Mouse (Mus musculus) heart, adult 2 months (tissue): ENCODE measurements around the gene Efhd1. TPM values are rescaled to one million over a fixed set of nuclear protein-coding genes. Genes with fewer than 3 reads are reported as not detected.

Experiments used
- DNase-seq, 2 experiments: peaks; one replicate each; pipeline ENCODE4 v3.0.0; 2021
- H3K27ac ChIP-seq: fragments of 200-600 bp; 2 replicates; pipeline ENCODE4 v1.8.1; 2022
- H3K27me3 ChIP-seq: fragments of 200-500 bp; 2 replicates; pipeline ENCODE4 v1.6.1; 2012; ENCODE audit warnings: mild to moderate bottlenecking, low read length, inconsistent platforms, mixed read lengths; ENCODE audit not compliant: control insufficient read depth, insufficient read depth
- H3K36me3 ChIP-seq: fragments of 200-500 bp; 2 replicates; pipeline ENCODE4 v1.6.1; 2012; ENCODE audit warnings: low read length, inconsistent platforms; ENCODE audit not compliant: control insufficient read depth, insufficient read depth
- H3K4me1 ChIP-seq: fragments of 200-500 bp; 2 replicates; pipeline ENCODE4 v1.6.1; 2011; ENCODE audit warnings: low read length; ENCODE audit not compliant: control insufficient read depth, insufficient read depth
- H3K4me3 ChIP-seq: fragments of 200-600 bp; 2 replicates; pipeline ENCODE4 v1.8.1; 2022
- H3K79me2 ChIP-seq: fragments of 200-500 bp; replicated peaks from 2 replicates; pipeline ENCODE4 v1.6.1; 2012; ENCODE audit warnings: mild to moderate bottlenecking, inconsistent platforms, low read length, moderate library complexity, mixed read lengths; ENCODE audit not compliant: control insufficient read depth, insufficient read depth
- H3K9ac ChIP-seq: fragments of 200-500 bp; 2 replicates; pipeline ENCODE4 v1.6.1; 2012; ENCODE audit warnings: low read depth, mild to moderate bottlenecking, control low read depth, inconsistent platforms, low read length, mixed read lengths
- CTCF ChIP-seq: fragments of 200-600 bp; IDR thresholded peaks from 2 replicates; pipeline ENCODE4 v1.8.1; 2022; ENCODE audit warnings: antibody characterized with exemption, mild to moderate bottlenecking, moderate library complexity
- EP300 ChIP-seq: fragments of 200-500 bp; IDR thresholded peaks from 2 replicates; pipeline ENCODE4 v1.6.1; 2011; ENCODE audit warnings: low read depth, low read length, control low read depth; ENCODE audit not compliant: insufficient read depth
- POLR2A ChIP-seq: fragments of 200-500 bp; IDR thresholded peaks from 2 replicates; pipeline ENCODE4 v1.6.1; 2011; ENCODE audit warnings: mild to moderate bottlenecking, low read depth, low read length, control low read depth; ENCODE audit not compliant: insufficient read depth
- WGBS: fragments of 180-500 bp; shearing (Covaris S2); methylation state at CpG from one replicate; pipeline ENCODE4 v1.1.7; 2018; 5-methylcytosine and 5-hydroxymethylcytosine counted together
- intact Hi-C: fragments of 180-260 bp; cut with DNase I; formaldehyde crosslinking; loops from one replicate; pipeline ENCODE4 v1.15.1; 2025
- polyA plus RNA-seq: library from polyadenylated mRNA; depleted of rRNA; stranded (reverse); fragments of >200 nt; gene quantifications from 2 replicates; pipeline ENCODE4 v1.2.3, GENCODE M21; 2012
- total RNA-seq, 2 experiments: library from RNA; stranded (reverse); gene quantifications; 2 replicates each; pipeline ENCODE4 v1.2.3; 2021

The Efhd1 gene
- total and polyA plus RNA-seq, 3 experiments, result 3.1 to 6.6 (median 5.1) TPM

DNA sequence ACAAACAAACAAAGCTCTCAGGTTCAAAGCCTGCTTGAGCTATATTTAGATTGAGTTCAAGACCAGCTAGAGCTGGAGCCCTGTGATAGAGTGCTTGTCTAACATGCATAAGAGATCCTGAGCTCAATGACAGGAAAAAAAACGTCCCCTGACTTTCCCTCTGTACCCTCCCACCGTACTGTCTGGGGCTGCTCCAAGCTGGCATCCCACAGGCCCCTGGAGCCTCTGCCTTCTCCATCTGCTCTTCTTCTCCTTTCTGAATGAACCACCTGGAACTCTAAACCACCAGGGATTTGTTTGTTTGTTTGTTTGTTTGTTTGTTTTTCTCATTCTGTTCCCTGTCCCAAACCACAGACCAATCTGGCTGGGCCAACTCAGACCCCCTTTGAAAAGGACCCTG, 11.9 kb downstream of the Efhd1 start:
- TF ChIP-seq EP300 (no peak), POLR2A (no peak), CTCF (no peak)
- 44% methylated on average over 2 of the region's 2 CpGs for WGBS
- H3K36me3 ChIP-seq, result no peaks in the 10 kb centered on the region
- H3K27me3 ChIP-seq, result no peaks in the 10 kb centered on the region
- H3K27ac ChIP-seq, result no peak overlapping the region
- intact Hi-C loops, result no loop called here
- no peak overlapping the region for H3K9ac ChIP-seq
- H3K4me1 ChIP-seq, result peaks cover 5% of the 10 kb centered on the region
- no peaks in the 10 kb centered on the region for H3K79me2 ChIP-seq
- no peak overlapping the region for H3K4me3 ChIP-seq
- no peak for DNase-seq

DNA sequence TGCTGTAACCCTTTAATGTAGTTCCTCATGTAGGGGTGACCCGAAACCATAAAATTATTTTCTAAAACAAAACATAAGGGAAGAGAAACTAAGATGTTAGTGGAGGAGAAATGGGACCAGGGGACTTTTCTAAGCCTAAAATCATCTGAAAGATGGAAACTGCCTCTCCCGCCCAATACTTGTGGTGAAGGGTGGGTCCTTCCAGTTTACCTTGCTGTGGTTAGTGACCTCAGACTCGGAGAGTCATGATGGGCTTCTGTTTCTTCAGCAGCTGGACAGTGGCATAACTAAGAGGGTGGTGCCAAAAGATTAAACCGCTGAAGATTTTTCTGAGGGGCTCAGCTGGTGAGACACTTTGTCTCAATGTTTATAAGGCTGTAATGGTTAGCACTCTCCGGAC, 16.1 kb downstream of the Efhd1 start:
- H3K27me3 ChIP-seq, result no peaks in the 10 kb centered on the region
- 79% methylated on average over 5 of the region's 5 CpGs for WGBS

DNA sequence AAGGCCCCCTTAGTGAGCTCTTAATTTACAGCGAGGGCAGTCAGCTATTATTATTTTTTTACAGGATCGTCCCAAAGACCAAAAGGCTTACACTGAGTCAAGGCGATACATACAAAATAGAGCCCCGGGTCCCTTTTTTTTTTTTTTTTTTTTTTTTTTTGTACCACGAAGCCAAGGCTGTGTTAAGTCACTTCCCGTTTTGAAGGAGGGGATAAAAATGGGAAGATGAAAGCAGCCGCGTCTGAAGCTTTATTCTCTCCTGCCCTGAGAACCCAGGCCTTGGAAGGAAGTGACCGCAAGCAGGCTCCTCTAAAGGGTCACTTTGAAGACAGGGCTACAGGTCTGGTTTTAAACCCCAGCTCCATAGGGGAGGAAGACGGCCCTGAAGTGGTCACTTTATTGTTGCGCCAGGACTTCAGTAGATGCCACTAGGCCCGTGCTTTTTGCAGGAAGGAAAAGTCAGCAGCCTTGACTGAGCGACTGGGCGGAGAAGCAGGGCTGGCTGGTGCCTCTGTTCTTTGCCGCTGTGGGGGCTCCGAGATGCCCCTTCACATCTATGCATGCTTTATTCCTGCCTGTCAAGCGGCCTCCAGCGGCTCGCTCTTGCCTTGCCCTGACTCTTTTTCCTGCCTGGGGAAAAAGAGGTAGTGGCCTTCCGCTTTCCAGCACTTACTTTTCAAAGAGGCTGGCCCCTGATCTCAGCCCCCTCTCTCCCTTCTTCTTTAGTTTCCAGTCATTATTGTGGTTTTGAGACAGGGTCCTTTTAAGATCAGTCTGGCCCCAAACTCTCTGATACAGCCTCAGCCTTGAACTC, 17.6 kb downstream of the Efhd1 start:
- TF ChIP-seq EP300 (no peak), CTCF (no peak), POLR2A (no peak)
- H3K27ac ChIP-seq, result no peak overlapping the region
- DNase-seq, result no peak
- WGBS, result 34% methylated on average over 20 of the region's 20 CpGs
- no peaks in the 10 kb centered on the region for H3K79me2 ChIP-seq
- no peaks in the 10 kb centered on the region for H3K27me3 ChIP-seq
- no peak overlapping the region for H3K4me3 ChIP-seq
- H3K9ac ChIP-seq, result no peak overlapping the region
- intact Hi-C loops, result no loop called here
- no peaks in the 10 kb centered on the region for H3K36me3 ChIP-seq
- H3K4me1 ChIP-seq, result no peaks in the 10 kb centered on the region

More for the DNA sequence above, 16.1 kb downstream of the Efhd1 start:
- H3K9ac ChIP-seq, result no peak overlapping the region
- intact Hi-C loops, result no loop called here
- no peak overlapping the region for H3K27ac ChIP-seq
- no peak for DNase-seq
- H3K4me3 ChIP-seq, result no peak overlapping the region
- TF ChIP-seq POLR2A, result no peak
- no peak for TF ChIP-seq EP300
- no peak for TF ChIP-seq CTCF
- no peaks in the 10 kb centered on the region for H3K79me2 ChIP-seq
- H3K4me1 ChIP-seq, result no peaks in the 10 kb centered on the region
- H3K36me3 ChIP-seq, result no peaks in the 10 kb centered on the region

DNA sequence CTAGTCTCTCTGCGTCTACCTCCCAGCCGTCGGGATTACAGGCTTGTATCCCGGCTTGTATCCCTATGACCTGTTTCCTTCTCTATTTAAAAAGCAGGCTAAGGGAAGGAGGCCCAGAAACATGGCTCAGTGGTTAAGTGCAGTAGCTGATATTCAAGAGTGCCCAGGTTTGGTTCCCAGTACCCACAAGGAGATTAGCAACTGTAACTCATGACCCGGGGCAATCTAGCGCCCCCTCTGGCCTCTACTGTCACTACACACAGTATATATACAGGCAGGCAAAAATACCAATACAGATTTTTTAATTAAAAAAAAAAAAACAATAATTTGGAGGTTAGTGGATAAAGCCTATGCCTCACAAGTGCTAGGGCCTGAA, 18.2 kb downstream of the Efhd1 start:
- Histone ChIP-seq H3K27me3 (no peaks in the 10 kb centered on the region), H3K4me1 (no peaks in the 10 kb centered on the region), H3K9ac (no peak overlapping the region), H3K27ac (no peak overlapping the region), H3K4me3 (no peak overlapping the region), H3K36me3 (no peaks in the 10 kb centered on the region), H3K79me2 (no peaks in the 10 kb centered on the region)
- 74% methylated on average over 6 of the region's 6 CpGs for WGBS
- intact Hi-C loops, result no loop called here
- TF ChIP-seq EP300 (no peak), POLR2A (no peak), CTCF (peak; percentile 6; the same call in 1 of the 2 replicates)
- no peak for DNase-seq

DNA sequence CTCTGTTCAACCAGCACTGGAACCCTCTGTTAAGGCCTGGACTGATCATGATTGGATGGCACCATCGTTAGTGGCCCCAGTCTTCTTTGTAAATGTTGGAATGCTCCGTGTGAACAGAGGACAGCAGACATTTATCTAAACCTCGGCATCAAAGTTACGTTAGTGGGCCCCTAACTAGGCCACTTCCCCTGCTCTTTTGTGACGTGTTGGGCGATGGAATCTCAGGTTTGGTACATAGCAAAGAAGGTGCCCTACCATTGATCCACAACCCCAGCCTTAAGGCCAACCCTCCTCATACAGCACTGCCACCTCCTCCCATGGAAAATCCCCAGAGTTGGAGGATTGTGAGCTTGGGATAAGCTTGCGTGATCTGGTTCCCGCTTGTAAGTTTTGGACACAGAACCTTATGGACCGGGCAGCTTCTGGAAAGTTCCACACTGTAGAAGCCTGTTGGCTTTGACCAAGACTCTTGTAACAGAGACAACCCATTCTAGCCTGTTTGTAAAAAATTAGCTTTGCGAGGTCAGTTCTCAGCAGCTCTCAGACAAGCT, 19.3 kb downstream of the Efhd1 start:
- WGBS, result 88% methylated on average over 10 of the region's 10 CpGs
- H3K4me1 ChIP-seq, result no peaks in the 10 kb centered on the region
- intact Hi-C loops, result no loop called here
- no peak for TF ChIP-seq CTCF
- no peak overlapping the region for H3K27ac ChIP-seq
- H3K4me3 ChIP-seq, result no peak overlapping the region
- H3K9ac ChIP-seq, result no peak overlapping the region
- H3K79me2 ChIP-seq, result no peaks in the 10 kb centered on the region
- DNase-seq, result no peak
- no peaks in the 10 kb centered on the region for H3K36me3 ChIP-seq
- no peaks in the 10 kb centered on the region for H3K27me3 ChIP-seq

DNA sequence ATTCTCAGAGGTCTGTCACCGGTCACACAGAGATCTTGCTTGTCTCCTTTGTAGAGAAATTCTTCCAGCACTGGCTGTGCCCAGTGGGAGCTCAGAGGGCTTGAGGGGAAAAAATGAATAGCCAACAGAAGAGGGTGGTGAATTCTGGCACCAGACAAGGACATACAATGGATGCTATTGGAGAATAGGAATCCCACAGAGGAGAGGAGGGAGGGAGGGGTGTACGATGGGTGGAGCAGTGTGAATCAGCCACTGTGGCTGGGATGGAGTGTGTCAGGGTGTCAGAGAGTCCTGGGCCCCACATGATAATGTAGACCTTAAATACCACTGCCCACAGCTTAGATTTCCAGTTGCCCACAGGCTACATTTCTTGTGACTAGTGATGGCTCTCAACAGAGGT, 22.9 kb downstream of the Efhd1 start:
- no peak for TF ChIP-seq POLR2A
- no peak for TF ChIP-seq EP300
- no peak for TF ChIP-seq CTCF
- H3K27me3 ChIP-seq, result no peaks in the 10 kb centered on the region
- H3K4me1 ChIP-seq, result no peaks in the 10 kb centered on the region; the same call in 1 of the 2 replicates
- intact Hi-C loops, result no loop called here
- no peaks in the 10 kb centered on the region for H3K36me3 ChIP-seq
- no peaks in the 10 kb centered on the region for H3K79me2 ChIP-seq
- H3K4me3 ChIP-seq, result no peak overlapping the region
- no peak overlapping the region for H3K9ac ChIP-seq
- H3K27ac ChIP-seq, result no peak overlapping the region
- DNase-seq, result no peak
- 70% methylated on average over 2 of the region's 2 CpGs for WGBS
